Mouse (Mus musculus) CD4-positive, CD25-positive, alpha-beta regulatory T cell, adult 4 months (primary cell): Measurements from ENCODE around the gene Erc2. TPM values are rescaled to one million over a fixed set of nuclear protein-coding genes. Genes with fewer than 3 reads are reported as not detected.

Source experiments
- ATAC-seq: one replicate; pipeline ENCODE4 v1.8.0; 2017
- polyA plus RNA-seq, 2 experiments: library from polyadenylated mRNA; unstranded; fragments of 100-300 nt; shearing (Covaris generic); gene quantifications; one replicate each; pipeline ENCODE4 v1.2.1; 2017

The Erc2 gene
- polyA plus RNA-seq, 2 experiments from 2014 or later, result 0.38 TPM; not detected in 1

DNA sequence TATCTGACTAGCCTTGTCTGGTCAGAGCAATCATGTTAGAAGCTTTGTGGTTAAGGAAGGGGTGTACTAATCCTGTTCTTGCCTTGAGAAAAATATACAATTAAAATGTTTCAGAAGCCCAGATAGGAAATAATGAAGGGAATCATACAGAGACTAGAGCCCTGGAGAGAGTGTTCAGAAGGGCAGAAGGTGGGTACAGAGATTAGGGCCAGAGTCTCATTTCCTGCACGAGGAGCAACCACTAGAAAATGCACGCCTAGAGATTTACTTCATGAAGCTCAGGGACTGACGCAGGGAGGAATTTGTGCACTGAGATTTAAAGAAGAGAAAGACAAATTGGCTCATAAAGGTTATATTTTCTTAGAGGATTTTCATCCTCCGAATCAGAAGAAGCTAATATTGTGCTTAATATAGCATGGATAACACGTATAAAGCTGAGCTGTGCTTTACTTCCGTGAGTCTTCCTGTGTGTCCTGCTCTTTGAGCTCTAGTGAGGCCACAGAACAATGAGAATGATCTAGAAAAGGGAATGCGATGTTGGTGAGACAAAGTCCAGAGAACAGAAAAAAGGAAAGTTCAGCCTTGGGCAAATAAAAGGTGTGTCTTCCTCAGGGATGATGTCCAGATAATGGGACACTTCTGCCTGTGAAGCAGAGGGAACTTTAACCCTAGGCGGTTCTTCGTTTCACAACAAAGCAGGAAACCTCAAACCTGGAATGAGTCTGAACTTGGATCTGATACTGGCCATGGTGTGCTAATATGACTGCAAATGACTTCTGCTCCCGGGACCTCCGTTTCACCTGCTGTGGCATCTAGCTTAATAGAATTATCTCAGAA lies 45.0 kb downstream of the Erc2 start:
- ATAC-seq, result no peak

DNA sequence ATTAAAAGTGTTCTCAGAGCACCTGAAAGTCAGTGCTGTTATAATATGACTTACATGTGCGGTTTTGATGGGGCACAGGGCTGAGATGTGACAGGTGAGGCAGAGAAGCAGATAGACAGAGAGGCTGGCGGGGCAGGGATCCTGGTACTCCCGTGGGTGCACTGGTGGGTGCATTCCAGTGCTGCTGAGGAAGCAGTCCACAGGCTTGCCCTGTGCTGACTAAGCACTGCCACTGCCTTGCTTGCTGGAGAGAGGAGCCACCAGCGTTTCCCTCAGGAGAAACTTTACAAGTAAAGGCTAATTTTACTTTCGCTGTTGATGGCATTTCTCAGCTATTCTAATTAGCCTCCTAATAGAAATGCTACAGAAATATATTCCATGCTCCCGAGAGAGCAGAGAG lies 45.9 kb downstream of the Erc2 start:
- ATAC-seq, result no peak

DNA sequence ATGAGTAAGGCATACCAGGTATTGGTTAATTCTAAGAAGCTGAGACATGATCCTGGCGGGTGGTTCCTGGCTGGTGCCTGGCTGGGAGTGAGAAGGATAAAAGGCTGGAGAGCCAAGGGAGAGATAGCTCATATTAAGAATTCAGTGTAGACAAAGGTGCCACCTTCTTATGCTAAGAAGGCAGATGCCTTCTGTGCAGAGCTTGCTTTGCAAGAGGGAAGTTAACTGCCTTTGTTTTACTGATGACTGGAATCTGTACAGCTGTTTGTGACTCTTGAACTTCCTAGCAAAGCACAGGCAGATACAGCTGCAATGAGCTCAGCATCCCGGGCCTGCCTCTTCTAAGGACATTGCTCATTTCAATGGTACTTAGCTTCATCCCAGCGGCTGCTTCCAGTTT lies 47.7 kb downstream of the Erc2 start:
- no peak for ATAC-seq

DNA sequence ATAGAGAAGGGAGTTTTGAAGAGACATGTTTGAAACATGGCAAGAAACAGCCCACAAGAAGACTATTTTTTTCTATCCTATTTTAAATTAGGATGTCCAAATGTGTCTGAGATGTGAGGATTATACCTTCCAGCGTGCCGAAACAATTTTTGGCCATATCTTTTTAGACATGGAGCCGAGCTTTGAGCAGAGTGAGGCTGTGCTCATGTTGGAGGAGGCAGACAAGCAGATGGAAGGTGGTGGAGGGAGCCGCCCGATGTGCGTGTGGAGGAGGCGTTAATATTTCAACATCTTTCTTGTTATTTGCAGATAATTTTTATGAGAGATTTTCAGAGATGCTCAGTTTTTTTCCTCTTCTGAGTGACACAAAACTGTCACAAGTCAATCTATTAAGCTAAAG lies 50.5 kb downstream of the Erc2 start:
- no peak for ATAC-seq

DNA sequence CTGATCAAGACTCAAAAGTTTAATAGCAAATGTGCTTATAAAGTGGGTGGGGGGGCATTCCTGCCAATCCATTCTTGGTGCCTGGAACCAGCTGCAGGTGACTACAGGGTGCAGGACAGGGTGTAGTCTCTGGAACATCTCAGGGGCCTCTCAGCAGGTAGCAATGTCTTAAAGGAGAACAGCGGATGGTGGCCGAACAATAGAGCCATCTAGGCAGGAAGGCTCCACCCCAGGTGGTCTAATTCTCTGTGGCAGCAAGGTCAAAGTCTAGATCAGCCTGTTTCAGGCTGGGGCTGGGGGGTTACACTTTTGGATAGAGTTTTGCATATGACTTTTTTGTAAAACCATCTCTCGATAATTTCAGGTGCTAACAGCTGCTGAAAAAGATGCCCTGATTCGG lies 51.9 kb downstream of the Erc2 start:
- no peak for ATAC-seq

DNA sequence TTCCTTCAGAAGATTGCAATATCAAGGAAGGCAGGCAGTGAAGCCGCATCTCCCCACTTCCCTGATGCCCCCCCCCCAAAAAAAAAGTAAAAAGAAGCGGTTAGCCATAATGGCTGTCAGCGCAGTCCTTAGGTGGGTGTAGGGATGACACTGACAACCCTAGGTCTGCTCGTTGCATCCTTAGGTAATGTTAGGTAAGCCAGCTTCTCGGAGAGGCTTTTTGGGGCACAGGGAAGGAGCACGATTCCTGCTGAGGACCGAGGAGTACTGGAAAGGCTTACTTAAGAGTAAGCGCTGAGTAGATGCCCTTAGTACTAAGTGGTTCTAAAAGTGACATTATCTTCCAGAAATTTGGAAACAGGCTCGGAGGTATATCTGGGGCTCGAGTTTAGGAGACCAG lies 52.3 kb downstream of the Erc2 start:
- ATAC-seq, result no peak

DNA sequence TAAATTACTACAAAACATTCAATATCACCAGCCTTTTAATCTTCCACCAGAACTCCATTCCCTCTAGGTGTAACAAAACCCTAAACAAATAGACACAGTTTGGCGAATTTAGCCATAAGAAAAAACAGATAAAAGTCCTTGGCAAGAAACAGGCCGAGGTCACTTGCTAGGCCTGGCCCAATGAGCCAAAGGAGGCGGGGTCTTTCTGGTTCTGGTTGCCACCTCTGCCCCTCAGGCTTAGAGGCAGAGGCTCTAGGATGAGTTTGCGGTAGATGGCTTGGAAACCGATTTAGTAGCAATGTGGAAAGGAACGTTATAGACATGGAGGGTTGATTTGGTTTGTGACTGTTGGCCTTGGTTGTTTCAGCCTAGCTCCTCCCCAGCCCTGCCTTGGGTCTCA lies 52.8 kb downstream of the Erc2 start:
- ATAC-seq, result no peak

DNA sequence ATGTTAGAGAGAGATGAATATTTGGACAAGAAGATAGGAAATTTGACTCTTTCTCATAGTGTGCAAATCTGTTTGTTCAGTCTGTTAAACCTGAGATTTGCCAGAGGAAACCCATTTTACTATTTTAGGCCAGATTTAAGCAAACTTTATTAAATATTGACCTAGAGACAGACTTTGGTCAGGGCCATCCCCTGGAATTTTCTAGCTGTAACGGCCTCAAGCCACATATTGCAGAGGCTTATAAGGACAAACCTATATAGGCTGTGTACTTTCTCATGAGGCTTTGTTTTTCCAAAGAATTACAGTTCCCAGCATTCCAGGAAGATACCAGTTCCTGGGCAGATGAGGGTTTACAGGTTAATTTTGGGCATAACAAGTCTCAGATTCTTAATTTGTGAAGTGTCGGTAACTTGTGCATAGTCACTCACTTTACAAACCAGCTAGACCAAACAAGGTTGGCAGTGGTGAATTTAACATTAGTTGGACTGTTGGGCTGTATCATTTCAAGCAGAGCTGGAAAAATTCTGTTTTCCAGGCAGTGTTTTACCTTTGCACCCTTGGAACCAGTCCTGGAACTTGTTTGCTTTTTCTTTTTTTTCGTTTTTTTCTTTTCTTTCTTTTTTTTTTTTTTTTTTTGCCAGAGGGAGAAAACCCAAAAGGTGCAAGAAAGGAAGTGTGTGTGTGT lies 60.3 kb downstream of the Erc2 start:
- no peak for ATAC-seq

DNA sequence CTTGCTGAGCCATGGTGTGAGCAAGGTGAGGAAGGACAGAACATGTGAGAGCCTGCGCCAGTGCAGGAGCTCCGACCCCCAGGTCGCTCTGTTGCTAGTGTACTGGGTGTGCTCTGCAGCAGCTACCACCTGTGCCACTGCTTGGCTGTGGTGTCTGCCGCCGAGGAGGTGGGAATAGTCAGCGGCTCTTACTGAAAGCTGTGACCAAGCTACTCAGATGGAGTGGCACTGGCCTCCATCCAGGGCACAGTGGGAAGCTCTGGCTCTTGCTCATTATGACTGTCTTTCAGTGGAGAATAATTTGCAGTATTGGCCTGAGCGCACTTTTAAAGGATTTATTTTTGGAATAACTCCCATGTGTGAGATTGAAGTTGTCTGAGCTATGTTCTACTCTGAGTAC lies 73.6 kb downstream of the Erc2 start:
- ATAC-seq, result no peak

DNA sequence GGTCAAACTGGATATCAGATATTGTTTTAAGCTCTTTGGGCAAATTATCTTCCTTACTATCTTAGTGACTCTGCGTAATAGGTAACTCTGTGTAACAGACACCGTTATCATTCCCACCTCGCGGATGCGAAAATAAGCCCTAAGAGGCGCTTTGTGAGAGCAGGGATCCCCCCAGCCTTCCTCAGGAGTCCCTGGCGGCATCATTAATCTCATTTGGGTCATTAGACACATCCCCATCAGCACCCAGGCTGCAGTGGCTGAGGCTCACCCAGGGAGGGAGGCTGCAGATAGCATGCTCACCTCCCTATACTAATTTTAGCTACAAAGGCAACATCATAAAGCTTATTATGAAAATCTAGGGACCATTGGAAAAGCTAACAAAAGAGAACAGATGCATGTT lies 95.1 kb downstream of the Erc2 start:
- ATAC-seq, result no peak

DNA sequence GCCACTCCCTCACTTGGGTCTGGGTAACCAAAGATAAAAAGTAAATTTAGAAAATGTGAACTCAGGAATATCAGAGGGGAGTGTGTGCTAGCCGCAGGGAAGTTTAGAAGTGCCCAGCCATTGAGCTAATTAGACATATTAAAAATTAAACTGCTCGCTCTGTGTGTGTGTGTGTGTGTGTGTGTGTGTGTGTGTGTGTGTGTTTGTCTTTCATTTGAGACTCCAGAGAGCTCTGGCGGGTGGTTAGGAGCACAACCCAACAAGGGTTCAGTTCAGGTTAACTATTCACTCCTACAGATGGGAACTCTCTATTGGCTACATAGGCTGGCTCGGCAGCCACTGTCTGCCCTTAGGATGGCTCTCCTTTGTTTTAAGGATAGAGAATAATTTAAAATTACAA lies 97.4 kb downstream of the Erc2 start:
- no peak for ATAC-seq

DNA sequence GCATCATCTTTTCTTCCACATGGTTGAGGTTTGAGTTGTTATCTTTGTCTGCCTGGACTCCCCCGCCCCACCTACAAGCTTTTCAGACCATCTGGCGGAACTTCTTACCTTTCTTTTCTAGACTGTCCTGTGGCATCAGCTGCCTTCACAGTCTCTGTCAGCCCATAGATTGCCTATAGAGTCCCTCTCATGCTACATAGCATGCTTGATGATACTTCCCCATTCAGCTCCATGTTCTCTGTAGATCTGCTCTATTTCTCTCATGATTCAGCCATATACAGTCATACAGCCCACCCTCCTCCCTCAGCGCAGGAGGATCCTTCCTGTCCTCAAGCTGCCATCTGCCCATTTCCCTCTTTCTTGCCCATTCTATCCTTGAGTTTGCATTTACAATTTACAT lies 98.7 kb downstream of the Erc2 start:
- ATAC-seq, result no peak

DNA sequence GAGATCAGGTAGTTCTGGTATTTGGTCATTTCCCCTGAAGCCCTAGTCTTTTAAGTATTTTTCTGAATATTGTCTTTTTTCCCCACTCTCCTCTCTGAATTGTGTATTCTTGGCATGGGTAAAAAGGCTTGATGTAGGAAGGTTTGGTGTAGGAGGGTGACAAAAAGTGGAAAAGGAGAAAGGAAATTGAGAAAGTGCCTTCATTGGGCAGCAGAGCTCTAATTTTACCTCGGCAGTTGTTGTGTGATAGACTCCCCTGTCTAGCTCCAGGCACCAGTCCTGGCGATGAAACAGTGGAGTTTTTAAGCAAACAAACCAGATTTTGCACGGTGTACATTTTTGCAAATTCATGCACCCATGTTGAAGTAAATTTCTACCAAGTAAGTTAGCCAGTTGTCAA lies 99.5 kb downstream of the Erc2 start:
- ATAC-seq, result no peak

DNA sequence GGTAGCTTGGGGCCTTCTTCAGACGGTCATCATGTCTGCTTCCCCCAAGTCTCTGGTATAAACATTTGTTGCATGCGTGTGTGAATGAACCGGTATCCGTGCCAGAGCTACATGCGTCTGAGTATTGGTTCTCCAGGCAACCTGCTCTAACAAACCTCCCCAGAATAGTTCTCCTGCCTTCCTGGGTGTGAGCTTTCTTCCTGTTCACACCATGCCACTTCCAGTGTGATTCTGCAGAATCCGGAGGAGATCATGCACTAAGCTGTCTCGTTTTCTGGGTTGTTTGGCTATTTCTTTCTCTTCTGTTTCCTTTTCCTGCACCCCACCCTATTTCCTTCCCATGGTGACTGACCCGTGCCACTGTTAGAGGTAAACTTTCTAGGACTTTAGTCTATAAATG lies 105.3 kb downstream of the Erc2 start:
- no peak for ATAC-seq

DNA sequence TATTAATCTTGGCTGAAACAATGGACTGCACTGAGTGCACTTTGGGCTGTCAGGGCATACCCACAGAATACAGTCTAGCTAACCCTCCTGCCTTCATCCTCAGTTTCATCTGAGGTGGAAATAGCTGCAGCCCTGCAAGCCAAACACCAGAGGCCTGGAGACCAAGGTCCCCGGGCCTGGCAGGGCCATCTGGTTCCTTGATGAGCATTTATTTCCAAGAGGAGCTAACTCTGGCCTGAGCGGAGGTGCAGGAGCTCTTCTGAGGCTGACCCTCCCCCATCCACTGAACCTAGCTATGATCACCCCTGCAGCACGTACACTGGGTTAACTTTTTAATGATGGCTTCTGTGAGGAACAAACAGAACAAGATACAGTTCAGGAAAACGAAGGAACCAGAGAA lies 108.9 kb downstream of the Erc2 start:
- ATAC-seq, result no peak

DNA sequence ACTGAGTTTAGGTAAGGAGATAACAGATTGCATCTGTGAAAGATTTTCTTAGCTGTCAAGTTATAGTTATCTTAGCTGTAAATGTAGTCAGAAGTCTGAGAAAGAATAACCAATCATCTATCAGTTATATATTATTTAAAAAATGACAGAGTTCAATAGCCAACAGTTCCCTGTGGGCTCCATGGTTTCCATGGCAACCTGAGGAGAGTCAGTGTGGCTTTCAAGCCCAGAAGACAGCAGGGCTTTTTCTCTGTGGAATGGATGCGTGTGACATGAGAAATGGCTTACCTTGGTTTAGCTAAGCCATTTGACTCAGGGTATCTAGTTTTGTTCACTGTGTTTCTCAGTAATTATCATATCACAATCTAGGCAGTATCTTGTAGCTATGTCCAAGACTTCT lies 117.2 kb downstream of the Erc2 start:
- no peak for ATAC-seq

DNA sequence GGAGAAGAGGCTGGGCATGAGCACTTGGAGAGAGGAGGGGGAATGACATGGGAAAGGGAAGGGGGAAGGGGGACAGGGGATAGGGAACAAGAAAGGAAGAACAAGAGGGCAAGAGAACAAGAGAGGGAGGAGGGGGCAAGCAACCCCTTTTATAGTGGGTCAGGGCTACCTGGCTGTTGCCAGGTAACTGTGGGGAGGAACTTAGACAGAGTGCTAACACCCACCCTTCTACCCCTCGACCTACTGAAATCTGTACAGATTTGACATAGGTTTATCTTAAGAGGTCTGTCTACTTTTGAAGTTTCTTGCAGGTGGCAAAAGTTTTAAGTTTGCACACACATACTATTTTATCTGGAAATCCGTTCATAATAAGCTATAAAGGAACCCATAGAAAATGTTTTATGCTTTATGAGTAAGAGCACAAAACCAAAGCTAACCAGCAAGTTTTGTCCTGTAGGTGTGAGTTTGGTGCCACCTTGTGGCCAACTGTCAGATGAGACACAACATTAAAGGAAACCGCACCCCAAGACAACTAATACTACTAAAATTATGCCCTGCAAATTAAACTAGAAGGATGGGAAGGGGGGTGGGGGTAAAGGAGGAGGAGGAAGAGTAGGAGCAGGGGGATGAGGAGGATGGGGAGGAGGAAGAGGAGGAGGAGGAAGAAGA lies 119.2 kb downstream of the Erc2 start:
- ATAC-seq, result no peak

DNA sequence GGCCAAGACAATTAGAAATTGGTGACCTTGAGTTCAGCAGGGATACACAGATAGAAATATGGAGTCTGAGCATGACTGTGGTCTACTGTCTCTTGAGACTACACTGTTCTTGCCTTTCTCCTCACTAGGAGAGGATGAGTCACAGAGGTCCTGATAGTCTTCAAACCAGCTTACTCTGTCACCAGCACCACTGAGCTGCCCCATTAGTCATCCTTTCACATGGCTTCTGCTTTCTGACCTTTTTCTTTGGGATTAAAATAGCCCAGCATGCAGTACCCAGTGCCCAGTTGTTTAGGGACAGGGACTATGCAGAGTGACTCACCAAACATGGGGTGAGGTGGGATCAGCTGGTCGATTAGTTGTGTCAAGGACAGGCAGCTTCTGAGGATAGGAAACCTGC lies 132.1 kb downstream of the Erc2 start:
- no peak for ATAC-seq

DNA sequence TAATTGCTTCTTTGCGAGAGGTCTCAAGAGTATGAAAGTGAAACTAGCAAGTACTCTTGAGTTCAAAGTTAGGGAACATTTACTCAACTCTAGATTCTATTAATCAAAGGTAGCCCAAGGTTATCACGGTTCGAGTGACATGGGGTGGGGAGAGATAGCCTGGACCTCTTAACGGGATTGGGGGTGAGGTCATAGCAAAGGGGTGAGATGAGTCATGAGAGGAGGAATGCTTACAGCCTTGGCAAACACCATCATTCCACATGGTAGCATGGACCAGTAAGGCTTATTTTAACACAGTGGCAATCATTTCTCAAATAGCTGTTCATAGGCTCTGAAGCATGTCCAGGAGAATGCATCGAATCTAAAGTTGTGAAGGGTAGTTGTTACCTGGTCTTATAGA lies 134.7 kb downstream of the Erc2 start:
- ATAC-seq, result no peak

DNA sequence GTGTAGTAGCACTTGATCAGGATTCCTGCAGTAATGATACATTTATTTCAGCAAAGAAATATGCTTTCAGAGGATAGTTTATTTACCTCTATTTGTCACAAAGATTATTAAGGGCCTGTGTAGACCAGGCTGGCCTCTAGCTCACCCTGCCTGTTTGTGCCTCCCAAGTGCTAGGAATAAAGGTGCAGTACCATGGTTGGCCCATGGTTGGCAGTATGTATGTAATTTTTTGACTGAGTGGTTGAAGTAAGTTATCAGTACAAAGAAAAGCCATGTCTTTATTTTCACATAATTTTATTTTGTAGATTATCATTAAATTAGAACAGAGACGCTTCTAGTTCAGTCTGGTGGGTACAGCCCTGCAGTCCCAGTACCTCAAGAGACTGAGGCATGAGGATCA lies 136.0 kb downstream of the Erc2 start:
- ATAC-seq, result no peak

DNA sequence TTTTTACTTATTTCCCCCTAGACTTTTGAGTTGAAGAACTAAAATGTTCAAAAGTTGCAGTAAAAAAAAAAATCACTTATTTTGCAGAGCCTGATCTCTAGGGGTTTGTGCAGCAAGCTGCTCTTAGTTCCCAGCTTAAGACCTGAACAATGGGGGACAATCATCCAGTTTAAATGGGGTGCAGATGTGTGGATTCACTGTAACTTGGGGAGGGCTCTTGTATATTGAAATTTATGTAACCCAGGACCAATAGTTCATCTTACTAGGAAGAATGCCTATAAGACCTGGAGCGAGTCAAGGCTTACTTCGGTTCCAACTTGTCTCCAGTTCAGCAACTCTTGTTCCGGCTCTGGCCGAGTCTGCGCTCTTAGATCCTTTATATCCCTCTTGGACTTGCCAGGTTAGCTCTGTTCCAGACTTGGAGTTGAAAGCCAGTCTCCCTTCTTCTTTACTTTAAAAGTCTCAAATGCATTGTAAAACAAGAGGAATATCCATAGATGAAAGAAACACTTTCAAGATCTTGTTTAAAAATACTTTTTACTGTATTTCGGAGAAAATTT lies 136.9 kb downstream of the Erc2 start:
- no peak for ATAC-seq

DNA sequence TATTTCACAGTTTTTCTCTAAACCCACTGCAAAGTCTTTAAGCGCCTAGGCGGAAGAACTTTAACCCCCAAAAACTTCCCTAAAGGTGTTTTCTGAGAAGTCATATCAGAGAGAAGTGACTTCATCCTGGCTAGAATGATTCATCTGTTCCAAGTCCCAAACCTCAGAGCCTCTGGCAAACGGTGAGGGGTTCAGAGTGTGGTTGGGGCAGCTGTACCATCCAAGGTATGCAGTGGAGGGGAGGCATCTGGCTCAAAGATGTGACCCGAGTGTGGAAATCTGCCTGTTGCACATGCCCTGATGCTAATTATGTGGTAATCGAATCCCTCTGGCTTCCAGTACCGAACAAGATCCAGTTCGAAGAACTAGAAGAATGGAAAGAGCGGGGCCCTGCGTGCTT lies 137.8 kb downstream of the Erc2 start:
- ATAC-seq, result no peak

DNA sequence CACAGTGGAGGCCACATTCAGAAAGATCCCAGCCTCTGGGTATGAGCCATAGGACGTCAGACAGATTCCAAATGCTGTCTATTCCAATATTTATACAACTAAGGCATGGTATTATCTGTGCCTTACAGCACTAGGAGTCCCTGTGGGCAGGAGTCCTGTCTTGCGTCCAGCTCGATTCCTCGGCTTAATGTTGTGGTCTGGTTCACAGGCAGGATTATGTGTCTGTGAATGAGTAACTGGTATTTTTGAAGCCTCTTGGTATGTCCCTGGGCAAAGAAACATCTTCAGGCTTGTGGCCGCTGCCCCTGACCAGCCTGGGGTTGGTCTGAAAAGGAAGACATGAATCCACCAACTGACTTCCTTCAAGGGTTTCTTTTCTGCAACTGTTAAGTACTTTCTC lies 153.1 kb downstream of the Erc2 start:
- ATAC-seq, result no peak

DNA sequence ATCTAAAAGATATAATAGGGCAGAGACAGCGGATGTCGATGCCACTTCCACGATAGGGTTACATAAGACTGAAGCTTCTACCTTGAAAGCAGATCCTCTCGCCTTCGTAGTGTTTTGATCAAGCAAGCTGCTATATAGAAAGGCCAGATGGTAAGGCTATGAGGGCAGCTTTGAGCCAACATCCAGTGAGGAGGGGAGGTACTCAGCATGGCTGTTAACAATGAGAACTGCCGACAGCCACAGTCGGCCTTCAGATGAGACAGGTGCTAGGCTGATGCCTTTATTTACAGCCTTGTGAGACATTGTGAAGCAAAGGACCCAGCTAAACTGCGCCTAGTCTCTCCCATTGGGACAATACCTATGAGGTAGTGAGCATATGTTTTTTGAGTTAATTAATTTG lies 156.3 kb downstream of the Erc2 start:
- no peak for ATAC-seq
